ENCODE assay signal across 15 mouse cellular contexts in the genomic region with DNA sequence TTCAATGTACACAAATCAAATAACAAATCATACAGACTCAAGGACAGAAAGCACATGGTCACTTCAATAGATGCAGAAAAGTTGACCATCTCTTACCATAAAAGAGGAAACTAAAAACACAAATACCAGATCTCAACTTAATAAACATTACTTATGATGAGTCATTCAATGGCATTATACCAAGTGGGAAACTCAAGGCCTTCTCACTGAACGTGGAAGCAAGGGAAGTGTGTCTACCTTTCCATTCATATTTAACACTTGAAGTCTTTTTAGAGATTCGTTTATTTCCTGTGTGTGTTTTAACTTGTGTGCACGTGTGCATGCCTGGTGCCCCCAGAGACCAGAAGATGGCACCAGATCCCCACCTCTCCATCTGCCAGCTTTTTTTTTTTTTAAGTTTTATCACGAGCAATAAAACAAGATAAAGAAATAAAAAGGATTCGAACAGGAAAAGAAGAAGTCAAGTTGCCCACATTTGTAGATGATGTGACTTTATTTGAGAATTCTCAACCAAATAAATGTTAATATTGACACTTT. TPM values are rescaled to one million over a fixed set of nuclear protein-coding genes. Genes with fewer than 3 reads are reported as not detected.
DNase-seq lines count a peak whose midpoint lies in the region; ATAC-seq and TF ChIP-seq lines count a peak whose summit lies in the region.
"Had no signal": no experiment of that assay in that cellular context is flagged by ENCODE, and none has a peak within 500 bp of the region (broad histone marks: within the 10 kb centered on the region; RNA-seq: fewer than 3 reads in every experiment).

No protein-coding gene starts in this region.

- H3K9me3 ChIP-seq in liver, postnatal 0 days (ENCODE audit: low read length) = no peaks in the 10 kb centered on the region
- H3K9me3 ChIP-seq in MEL (replicated peaks; ENCODE audit: insufficient read depth, low read length) = no peaks in the 10 kb centered on the region
- H3K9me3 ChIP-seq in stomach, postnatal 0 days (ENCODE audit: control insufficient read depth, low read length) = no peaks in the 10 kb centered on the region
- H3K9me3 ChIP-seq: embryonic facial prominence, embryonic 12.5 days; liver, embryonic 15.5 days; neural tube, embryonic 12.5 days; stomach, embryonic 15.5 days had no signal

- TF ChIP-seq RAD21 in MEL (IDR thresholded peaks at IDR 0.05; ENCODE audit: low read depth, low read length) = peak; percentile 58

- intact Hi-C loops in gastrocnemius, adult 2 months (cut with DNase I) = no loop called here

- DNase-seq in gastrocnemius, adult 2 months = no peak
- DNase-seq in gastrocnemius, adult 18-20 months (ENCODE audit: low spot score) = no peak
- no peak for DNase-seq in liver, postnatal 0 days
- DNase-seq in liver (no peak), MEL (ENCODE audit: low read depth, low spot score) (peak; percentile 37), MN1 (ENCODE audit: low spot score) (no peak)
- DNase-seq in stomach, postnatal 0 days (ENCODE audit: low spot score) = no peak
- DNase-seq in testis, postnatal 14 days (ENCODE audit: low spot score) = no peak
- DNase-seq: kidney, postnatal 25 days had no signal

- peaks cover 3% of the 10 kb centered on the region; the same call in 1 of the 2 replicates for H3K4me1 ChIP-seq in liver, postnatal 0 days (ENCODE audit: insufficient read depth)
- no peaks in the 10 kb centered on the region; a peak in 1 of 4 replicates for H3K4me1 ChIP-seq in MEL (ENCODE audit: control insufficient read depth in 1 of 2, insufficient read depth in 2 of 2, low read length in 2 of 2)
- H3K4me1 ChIP-seq in stomach, postnatal 0 days (replicated peaks; ENCODE audit: control insufficient read depth, insufficient read depth) = no peaks in the 10 kb centered on the region
- H3K4me1 ChIP-seq: embryonic facial prominence, embryonic 12.5 days; neural tube, embryonic 12.5 days; stomach, embryonic 15.5 days had no signal

- no peak overlapping the region for H3K4me3 ChIP-seq in gastrocnemius, adult 2 months
- H3K4me3 ChIP-seq in liver, postnatal 0 days (ENCODE audit: low read depth, low read length) = no peak overlapping the region
- H3K4me3 ChIP-seq in MEL (ENCODE audit: control insufficient read depth in 1 of 2, insufficient read depth in 1 of 2, low read depth in 2 of 2, low read length in 2 of 2) = no peak overlapping the region
- no peak overlapping the region for H3K4me3 ChIP-seq in stomach, postnatal 0 days (ENCODE audit: low read depth, low read length)
- H3K4me3 ChIP-seq: embryonic facial prominence, embryonic 12.5 days; liver, embryonic 15.5 days; neural tube, embryonic 12.5 days; stomach, embryonic 15.5 days had no signal

- TF ChIP-seq POLR2A in MEL (IDR thresholded peaks at IDR 0.05; ENCODE audit: control insufficient read depth in 1 of 2, insufficient read depth in 1 of 2, low read depth in 1 of 2, low read length in 2 of 2, poor library complexity in 1 of 2) = no peak

- WGBS in liver, postnatal 0 days (ENCODE audit: insufficient replicate concordance) = 25% methylated on average over 5 of the region's 5 CpGs
- WGBS in stomach, postnatal 0 days = 22% methylated on average over 5 of the region's 5 CpGs

- peak; percentile 53 for TF ChIP-seq CTCF in gastrocnemius, adult 2 months (IDR thresholded peaks at IDR 0.05)
- peak; percentile 48 for TF ChIP-seq CTCF in liver, postnatal 0 days (IDR thresholded peaks at IDR 0.05; ENCODE audit: low read depth)
- TF ChIP-seq CTCF in MEL (IDR thresholded peaks at IDR 0.05 in 2 of 3, conservative IDR thresholded peaks at IDR 0.05 in 1 of 3; ENCODE audit: control insufficient read depth in 1 of 3, insufficient read depth in 1 of 3, low read depth in 2 of 3, low read length in 3 of 3, poor library complexity in 1 of 3, severe bottlenecking in 1 of 3) = peak in 2 of 3 experiments; percentile 55 to 60; a peak in 5 of 6 replicates
- peak; percentile 51 for TF ChIP-seq CTCF in stomach, postnatal 0 days (IDR thresholded peaks at IDR 0.05; ENCODE audit: low read depth)

- no peaks in the 10 kb centered on the region for H3K79me2 ChIP-seq in MEL (ENCODE audit: control insufficient read depth, insufficient read depth, low read length, poor library complexity)

- H3K27ac ChIP-seq in gastrocnemius, adult 2 months = no peak overlapping the region
- H3K27ac ChIP-seq in liver, postnatal 0 days (ENCODE audit: low read depth) = no peak overlapping the region
- H3K27ac ChIP-seq in MEL (ENCODE audit: control insufficient read depth, low read depth, low read length) = no peak overlapping the region
- no peak overlapping the region for H3K27ac ChIP-seq in stomach, postnatal 0 days (replicated peaks)
- H3K27ac ChIP-seq: embryonic facial prominence, embryonic 12.5 days; liver, embryonic 15.5 days; neural tube, embryonic 12.5 days; stomach, embryonic 15.5 days had no signal

- no peaks in the 10 kb centered on the region for H3K27me3 ChIP-seq in liver, postnatal 0 days (ENCODE audit: insufficient read depth, low read length)
- H3K27me3 ChIP-seq in MEL (ENCODE audit: control insufficient read depth in 1 of 2, insufficient read depth in 2 of 2, low read length in 2 of 2) = no peaks in the 10 kb centered on the region
- no peaks in the 10 kb centered on the region for H3K27me3 ChIP-seq in stomach, postnatal 0 days (ENCODE audit: control insufficient read depth, insufficient read depth, low read length)
- H3K27me3 ChIP-seq: embryonic facial prominence, embryonic 12.5 days; neural tube, embryonic 12.5 days; stomach, embryonic 15.5 days had no signal

- no peak for ATAC-seq in liver, postnatal 0 days
- no peak for ATAC-seq in stomach, postnatal 0 days (ENCODE audit: low FRiP score, low TSS enrichment)
- ATAC-seq: forebrain, embryonic 14.5 days had no signal

- H3K4me2 ChIP-seq in liver, postnatal 0 days (ENCODE audit: low read depth, low read length) = no peak overlapping the region
- no peak overlapping the region for H3K4me2 ChIP-seq in stomach, postnatal 0 days (replicated peaks; ENCODE audit: low read depth)
- H3K4me2 ChIP-seq: embryonic facial prominence, embryonic 12.5 days; liver, embryonic 15.5 days; midbrain, embryonic 11.5 days; neural tube, embryonic 12.5 days; stomach, embryonic 15.5 days had no signal

- TF ChIP-seq EP300 in liver, postnatal 0 days (IDR thresholded peaks at IDR 0.05; ENCODE audit: low read depth) = no peak
- TF ChIP-seq EP300 in MEL (IDR thresholded peaks at IDR 0.05; ENCODE audit: low read depth in 1 of 2, low read length in 2 of 2) = no peak
- TF ChIP-seq EP300 in stomach, postnatal 0 days (optimal IDR thresholded peaks at IDR 0.05) = no peak

- H3K36me3 ChIP-seq in liver, postnatal 0 days (replicated peaks; ENCODE audit: insufficient read depth, low read length) = no peaks in the 10 kb centered on the region
- H3K36me3 ChIP-seq in MEL (ENCODE audit: control insufficient read depth in 1 of 2, insufficient read depth in 2 of 2, low read length in 2 of 2) = no peaks in the 10 kb centered on the region
- no peaks in the 10 kb centered on the region for H3K36me3 ChIP-seq in stomach, postnatal 0 days (ENCODE audit: control insufficient read depth, insufficient read depth, low read length)
- H3K36me3 ChIP-seq: embryonic facial prominence, embryonic 12.5 days; liver, embryonic 15.5 days; neural tube, embryonic 12.5 days; stomach, embryonic 15.5 days had no signal

- H3K9ac ChIP-seq in liver, postnatal 0 days (replicated peaks) = no peak overlapping the region
- no peak overlapping the region for H3K9ac ChIP-seq in MEL (ENCODE audit: control insufficient read depth, low read depth, low read length, poor library complexity, severe bottlenecking)
- H3K9ac ChIP-seq in stomach, postnatal 0 days (ENCODE audit: low read length) = no peak overlapping the region
- H3K9ac ChIP-seq: embryonic facial prominence, embryonic 12.5 days; liver, embryonic 15.5 days; neural tube, embryonic 12.5 days; stomach, embryonic 15.5 days had no signal

TF ChIP-seq in MEL, 35 proteins besides CTCF, POLR2A, EP300 and RAD21:
- TF ChIP-seq USF1 (IDR thresholded peaks at IDR 0.05; ENCODE audit: low read depth, low read length) (peak; percentile 25; the same call in 1 of the 2 replicates), SMC3 (IDR thresholded peaks at IDR 0.05; ENCODE audit: low read depth, low read length) (peak; percentile 33; the same call in 1 of the 2 replicates), BHLHE40 (IDR thresholded peaks at IDR 0.05; ENCODE audit: borderline replicate concordance, low read depth, low read length) (peak; percentile 45; the same call in 1 of the 2 replicates), GATA1 (IDR thresholded peaks at IDR 0.05; ENCODE audit: low read depth, low read length) (0 out of 2 replicates have a peak, but pooled peaks have one; percentile 34), TAL1 (IDR thresholded peaks at IDR 0.05; ENCODE audit: low read length) (no peak), MXI1 (IDR thresholded peaks at IDR 0.05; ENCODE audit: low read depth, low read length) (peak; percentile 53; the same call in 1 of the 2 replicates), ZNF384 (IDR thresholded peaks at IDR 0.05; ENCODE audit: low read depth, low read length) (peak; percentile 93), SIN3A (IDR thresholded peaks at IDR 0.05; ENCODE audit: low read length) (no peak), MYC (IDR thresholded peaks at IDR 0.05; ENCODE audit: low read depth, low read length) (peak; percentile 66; the same call in 1 of the 2 replicates)

RNA-seq across cellular contexts. Expression of a gene that starts 8.0 kb away (rescaled TPM):
- 100 to 1,000 TPM; 441 to 666 TPM for total RNA-seq in gastrocnemius, adult 2 months (2021)
- 100 to 1,000 TPM; 472 to 526 TPM for total RNA-seq in gastrocnemius, adult 18-20 months (2021)
- 380 and 395 TPM in 2 replicates for polyA plus RNA-seq in liver, postnatal 0 days (2015; fragmentation: Nextera tagmentation; extraction: Ambion mirVana)
- total RNA-seq in MEL (2012; rRNA removed) = 190 and 191 TPM in 2 replicates
- polyA plus RNA-seq in MEL (2012; ENCODE audit: insufficient read depth in 1 of 2, insufficient read length in 2 of 2, low read depth in 1 of 2, low replicate concordance in 2 of 2, missing spikeins in 1 of 2) = 100 to 1,000 TPM in 1 of 2 experiments, not detected in 1; 163 TPM
- polyA plus RNA-seq in stomach, postnatal 0 days (2015; fragmentation: Nextera tagmentation; extraction: Ambion mirVana) = 337 and 342 TPM in 2 replicates
